Mouse (Mus musculus) right cerebral cortex, postnatal 14 days (tissue): ENCODE results near the gene Gm17660.

Experiments used
- DNase-seq: peaks from one replicate; pipeline ENCODE4 v3.0.0; 2022

Gene Gm17660

DNA sequence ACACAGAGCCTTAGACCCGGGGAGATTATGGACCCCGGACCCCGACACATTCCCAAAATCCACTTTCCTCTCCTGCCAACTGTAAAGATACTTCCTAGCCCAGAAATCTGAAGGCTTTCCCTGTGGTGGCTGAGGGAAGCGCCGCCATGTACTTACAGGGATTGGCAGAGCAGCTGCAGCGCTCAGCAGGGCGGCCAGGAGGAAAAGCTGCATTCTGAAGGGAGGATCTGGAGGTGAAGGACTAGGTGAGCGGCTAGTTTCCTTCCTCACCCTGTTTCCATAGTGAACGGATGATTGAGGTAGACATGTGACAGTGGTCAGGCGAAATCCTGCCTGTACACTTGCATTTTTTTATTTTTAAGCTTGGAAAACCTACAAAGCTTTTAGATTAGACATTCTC is 1.0 kb downstream of the Gm17660 start:
- no peak for DNase-seq

DNA sequence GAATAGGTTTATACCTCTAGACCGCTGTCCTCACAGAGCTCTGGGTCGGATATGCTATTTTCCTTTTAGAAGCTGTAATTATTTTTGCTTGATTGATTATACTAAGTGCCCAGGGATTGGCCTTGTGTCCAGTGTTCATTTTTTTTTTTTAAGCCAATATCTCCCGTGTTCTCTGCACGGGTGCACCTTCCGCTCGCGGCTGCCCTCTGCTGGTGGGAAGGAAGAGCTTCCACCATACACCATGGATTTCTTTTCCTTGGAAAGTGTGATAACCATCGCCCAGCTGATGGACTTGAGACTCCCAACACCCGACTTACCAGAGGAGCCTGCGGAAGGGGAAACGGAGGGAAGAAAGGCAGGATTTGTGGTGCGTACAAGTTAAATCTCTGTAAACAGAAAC is 3.0 kb downstream of the Gm17660 start:
- DNase-seq, result peak; percentile 77

- no peak for DNase-seq
These were observed 3.8 kb downstream of the Gm17660 start for GRCm38 (mm10) chr5:104073602-104074001.

DNA sequence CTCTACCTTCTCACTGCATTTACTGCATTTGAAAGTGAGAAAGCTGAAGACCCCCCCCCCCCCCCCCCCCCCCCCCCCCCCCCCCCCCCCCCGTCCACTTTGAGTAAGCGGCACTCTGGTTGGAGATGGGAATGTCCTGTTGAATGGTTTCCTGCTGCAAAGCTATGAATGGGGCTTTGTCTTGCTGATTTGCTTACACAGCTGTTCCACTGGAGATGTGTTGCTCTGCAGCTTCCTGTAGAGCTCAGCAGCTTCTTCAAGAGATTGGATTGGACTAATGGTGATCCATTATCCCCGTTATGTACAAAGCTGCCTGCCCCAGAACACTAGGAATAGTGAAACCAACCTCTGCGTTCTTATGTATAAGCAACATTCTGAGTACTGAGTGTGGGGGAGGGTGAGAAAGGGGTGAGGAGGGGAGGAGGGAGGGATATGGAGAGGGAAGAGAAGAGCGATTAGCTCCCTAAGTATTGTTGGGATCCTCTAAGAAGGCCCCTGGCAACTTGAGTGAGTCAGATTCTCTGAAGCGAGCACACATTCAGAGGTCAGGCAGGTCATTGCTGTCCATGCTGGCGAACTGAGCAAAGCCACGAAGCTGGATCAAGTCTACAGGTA is 5.0 kb downstream of the Gm17660 start:
- DNase-seq, result no peak

- DNase-seq, result no peak
These were observed 6.4 kb downstream of the Gm17660 start for GRCm38 (mm10) chr5:104071048-104071447.

- no peak for DNase-seq
These were observed 8.7 kb downstream of the Gm17660 start for GRCm38 (mm10) chr5:104068751-104069150.

DNA sequence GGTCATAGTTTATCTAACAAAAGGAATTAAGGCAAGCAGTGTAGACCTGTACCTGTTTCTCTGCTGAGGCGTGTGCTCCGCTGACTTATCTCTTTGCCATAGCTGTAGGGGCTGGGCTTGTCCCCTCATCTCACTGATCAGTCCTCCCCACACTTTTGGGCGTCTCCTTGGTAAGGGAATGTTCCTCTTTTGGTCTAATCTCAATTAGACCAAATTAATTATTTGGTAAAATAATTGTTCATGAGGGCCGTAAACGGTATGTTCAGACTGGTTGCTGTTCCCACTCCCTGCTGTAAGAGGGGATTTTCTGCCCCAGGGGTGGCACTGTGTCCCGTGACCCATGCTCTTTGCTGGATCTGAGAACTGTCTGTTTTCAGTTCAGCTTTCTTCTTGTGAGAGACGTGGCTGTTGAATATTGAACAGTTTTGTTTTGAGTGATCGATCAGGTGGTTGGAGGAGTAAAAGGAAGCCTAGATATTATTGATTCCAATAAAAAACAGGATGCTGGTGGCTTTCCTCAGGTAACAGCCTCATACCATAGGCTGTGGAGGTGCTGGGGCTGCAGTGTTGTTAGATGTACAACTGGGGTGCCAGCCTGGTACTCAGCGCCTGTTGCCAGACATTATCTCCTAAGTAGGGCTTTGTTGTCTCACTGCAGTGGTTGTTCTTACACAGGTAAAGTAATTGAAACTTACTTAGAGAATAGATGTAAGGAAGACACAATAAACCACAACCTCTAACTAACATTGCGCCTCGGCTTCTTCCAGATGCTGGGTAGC is 14.4 kb downstream of the Gm17660 start:
- no peak for DNase-seq

- no peak for DNase-seq
These were observed 15.3 kb downstream of the Gm17660 start for GRCm38 (mm10) chr5:104061936-104062772.

DNA sequence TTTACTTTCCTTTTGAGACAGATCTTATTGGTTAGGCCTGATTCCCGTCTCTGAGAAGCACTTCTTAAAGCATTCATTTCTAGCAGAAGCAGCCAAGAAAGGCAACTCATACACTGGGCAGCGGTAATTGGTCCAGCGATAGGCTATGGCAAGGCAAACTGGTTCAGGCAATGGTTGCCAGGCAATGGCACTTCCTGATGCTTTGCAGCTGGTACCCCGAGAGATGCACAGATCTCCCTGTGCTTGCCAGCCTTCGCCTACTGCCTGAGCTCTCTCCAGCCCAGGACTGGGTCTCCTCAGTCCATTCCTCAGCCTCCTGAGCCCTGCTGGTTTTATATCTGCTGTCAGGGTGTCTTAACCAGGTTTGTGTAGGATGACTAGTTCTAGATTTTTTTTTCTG is 17.0 kb downstream of the Gm17660 start:
- no peak for DNase-seq

- DNase-seq, result no peak
These were observed 17.8 kb downstream of the Gm17660 start for GRCm38 (mm10) chr5:104059628-104060027.

DNA sequence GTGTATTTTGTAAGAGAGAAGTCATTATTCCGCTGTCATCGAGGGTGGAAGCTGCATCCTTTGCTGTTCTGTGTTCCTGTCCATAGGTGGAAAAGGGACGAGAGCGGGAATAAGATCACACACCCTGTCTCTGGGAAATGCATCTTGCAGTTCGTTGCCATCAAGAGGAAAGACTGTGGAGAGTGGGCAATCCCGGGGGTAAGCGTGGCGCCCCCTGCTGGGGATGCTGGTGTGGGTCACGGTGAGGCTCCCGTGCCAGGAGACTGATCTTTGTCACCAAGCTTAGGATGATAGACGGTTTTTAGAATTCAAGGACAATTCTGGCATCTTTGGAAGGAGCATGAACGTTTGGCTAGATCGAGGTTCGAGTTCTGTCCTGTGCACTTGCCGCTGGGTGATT is 19.4 kb downstream of the Gm17660 start:
- DNase-seq, result peak; percentile 54

DNA sequence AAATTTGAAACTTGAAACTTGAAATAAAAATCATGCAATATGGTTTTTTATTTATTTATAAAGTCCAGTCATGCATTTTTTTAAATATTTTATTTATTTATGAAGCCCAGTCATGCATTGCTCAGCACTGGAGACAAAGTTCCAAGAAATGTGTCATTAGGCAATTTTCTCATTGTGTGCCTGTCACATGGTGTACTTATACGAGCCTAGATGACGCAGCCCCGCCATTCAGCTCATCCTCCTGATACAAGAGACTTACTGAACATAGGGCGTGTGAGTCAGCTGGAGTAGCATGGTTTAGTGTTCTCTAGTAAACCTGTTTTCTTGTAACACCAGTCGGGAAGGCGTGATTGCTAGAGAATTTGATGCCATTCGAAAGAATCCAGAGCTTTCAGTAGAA is 21.1 kb downstream of the Gm17660 start:
- DNase-seq, result no peak

DNA sequence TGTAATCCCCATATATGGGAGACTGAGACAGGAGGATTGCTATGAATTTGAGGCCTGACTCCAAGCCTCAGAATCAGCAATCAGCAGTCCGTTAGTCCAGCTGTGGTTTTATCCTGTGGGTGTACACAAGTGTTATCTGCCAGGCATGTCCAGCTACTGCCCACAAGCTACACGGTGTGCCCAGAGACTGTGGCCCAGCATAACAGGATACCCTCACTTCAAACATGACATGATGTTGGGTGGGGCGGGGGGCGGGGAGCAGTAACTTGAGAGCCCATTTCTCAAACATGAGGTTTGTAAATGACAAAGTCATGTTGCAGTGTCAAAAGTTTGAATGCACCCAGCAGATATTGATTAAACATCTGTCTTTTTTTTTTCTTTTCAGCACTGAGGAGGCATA is 21.6 kb downstream of the Gm17660 start:
- no peak for DNase-seq

DNA sequence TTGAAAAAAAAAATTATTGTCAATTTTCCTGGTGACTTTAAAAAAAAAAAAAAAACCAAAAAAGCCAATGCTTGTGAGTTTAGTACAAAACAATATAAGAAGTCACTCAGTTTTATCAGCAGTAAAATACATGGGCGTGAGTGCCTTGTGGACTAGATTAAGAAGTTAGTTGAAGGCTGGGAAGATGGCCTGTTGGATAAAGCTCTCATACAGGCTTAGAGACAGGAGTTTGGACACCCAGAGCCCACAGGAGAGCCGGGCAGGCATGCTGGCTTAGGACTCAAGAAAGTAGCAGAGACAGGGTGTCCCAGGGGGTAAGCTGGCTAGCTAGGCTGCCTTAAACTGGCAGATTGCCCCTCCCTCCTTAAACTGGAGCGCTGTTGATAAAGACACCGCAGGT is 22.5 kb downstream of the Gm17660 start:
- no peak for DNase-seq

DNA sequence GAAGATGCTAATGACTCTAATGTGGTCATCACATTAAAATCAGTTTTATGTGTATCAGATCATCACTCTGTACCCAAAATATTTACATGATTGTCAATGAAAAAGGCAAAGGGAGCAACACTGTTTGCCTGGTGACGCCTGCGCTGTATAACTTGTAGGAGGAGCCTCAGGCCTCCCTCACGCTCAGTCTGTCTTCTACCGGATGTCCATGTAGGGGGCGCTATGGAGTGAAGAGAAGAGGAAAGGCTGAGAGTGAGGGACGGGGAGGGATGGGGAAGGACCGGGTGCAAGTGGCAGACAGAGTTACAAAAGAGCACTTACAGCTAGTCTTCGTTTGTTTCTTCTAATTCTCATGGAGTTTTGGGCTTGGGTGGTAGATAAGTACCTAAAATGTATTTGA is 24.5 kb downstream of the Gm17660 start:
- no peak for DNase-seq

GRCm38 (mm10) chr5:104048139-104048538 is 29.3 kb downstream of the Gm17660 start:
- DNase-seq, result no peak

DNA sequence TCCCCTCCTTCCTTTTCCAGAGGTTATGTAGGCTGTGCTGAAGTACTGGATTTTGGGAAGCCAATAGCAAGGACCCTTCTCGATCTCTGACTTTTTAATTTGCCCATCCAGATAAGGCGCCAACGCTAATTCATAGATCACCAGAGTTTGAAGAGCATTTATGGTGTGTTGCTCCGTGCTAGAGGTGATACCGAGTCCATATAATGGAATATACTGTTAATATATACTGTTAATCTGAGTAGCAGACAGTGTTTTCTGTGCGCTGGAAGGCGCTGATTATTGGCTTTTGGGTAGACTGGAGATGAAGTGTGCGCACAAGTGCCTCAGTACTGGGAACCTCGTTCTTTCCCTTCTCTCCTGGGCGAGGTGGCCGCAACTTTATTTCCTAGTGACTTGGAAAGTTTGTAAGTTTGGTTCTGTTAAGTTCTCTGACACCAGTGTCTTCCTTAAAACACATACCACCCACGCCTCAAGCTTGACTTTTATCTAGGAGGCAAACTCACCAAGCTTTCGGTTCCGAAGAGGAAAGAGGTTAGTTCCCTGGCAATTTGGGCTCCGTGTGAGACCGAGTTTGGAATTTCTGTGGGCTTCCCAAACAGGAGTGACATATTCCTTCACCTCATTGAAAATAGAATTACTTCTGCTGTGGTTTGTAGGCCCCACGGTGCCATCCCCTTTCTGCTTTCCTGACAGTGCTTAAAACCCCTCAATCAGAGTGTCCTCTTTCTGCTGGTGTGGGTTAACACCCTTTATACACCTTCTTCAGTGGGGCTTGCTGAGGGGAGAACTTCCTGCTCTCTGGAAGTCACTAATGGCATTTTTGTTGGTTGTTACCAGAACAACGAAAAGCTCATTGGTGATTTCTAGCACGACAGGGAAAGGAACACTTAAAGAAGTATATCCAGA is 30.0 kb downstream of the Gm17660 start:
- no peak for DNase-seq

- peak; percentile 99 for DNase-seq
These were observed 30.9 kb downstream of the Gm17660 start, which contains the start of gene Nudt9 for GRCm38 (mm10) chr5:104046256-104047199. Gene Nudt9 (plus strand): TSS chr5:104046306.

DNA sequence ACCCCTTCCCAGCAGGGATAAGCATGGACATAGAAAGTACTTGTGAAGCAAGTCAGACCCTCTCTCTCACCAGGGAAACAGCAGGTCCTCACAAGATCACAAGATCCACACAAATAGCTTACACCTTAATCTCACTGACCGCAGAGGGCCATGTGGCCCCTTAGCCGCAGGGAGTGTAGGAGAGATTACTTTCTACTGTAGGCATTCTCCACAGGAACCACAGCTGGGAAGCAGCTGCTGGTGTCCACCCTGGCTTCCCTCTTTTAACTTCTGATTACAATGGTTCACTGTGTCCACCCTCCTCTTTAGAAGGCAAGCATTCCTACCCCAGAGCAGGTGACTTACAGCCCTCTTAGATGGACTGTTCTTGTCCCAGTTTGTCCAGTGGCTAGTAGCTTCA is 33.7 kb downstream of the Gm17660 start:
- no peak for DNase-seq

DNA sequence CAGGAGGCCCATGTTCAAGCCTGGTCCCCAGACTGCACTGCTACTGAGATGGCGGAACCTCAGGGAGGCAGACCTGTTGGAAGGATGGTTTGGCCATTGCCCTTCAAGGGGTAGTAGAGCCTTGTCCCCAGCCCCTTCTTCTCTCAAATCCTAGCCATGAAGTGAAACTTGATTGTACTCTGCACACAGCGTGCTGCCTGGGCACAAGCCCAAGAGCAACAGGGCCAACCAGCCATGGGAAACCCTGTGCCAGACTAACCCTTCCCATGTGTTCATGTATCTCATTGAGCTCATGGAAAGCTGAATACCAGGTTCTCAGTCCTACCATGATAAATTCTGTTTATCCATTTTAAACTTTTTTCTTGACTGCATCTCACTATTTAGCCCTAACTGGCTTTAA is 34.5 kb downstream of the Gm17660 start:
- DNase-seq, result no peak

GRCm38 (mm10) chr5:104039154-104039932 is 38.1 kb downstream of the Gm17660 start:
- peak; percentile 42 for DNase-seq
